Mouse (Mus musculus): ENCODE results near the gene Gstt3. TPM values are rescaled to one million over a fixed set of nuclear protein-coding genes. Genes with fewer than 3 reads are reported as not detected.
A peak's percentile ranks its signal among the peaks of the same experiment; 100 is the strongest.

The Gstt3 gene
- polyA plus RNA-seq, 1 experiment from 2014 or later: 0.42 TPM

- H3K9me3 ChIP-seq: no peaks in the 10 kb centered on the region
- H3K27ac ChIP-seq (replicated peaks): no peak within 1 kb of the TSS
- 3% methylated on average over 18 of the region's 18 CpGs for WGBS
- peaks cover 14% of the 10 kb centered on the region for H3K4me1 ChIP-seq
- H3K4me3 ChIP-seq: peak within 1 kb of the TSS; percentile 45
- peak; percentile 61 for ATAC-seq (replicated peaks)
- peak within 1 kb of the TSS; percentile 28 for H3K9ac ChIP-seq (replicated peaks)
- H3K27me3 ChIP-seq: no peaks in the 10 kb centered on the region; the same call in 1 of the 2 replicates
- no peaks in the 10 kb centered on the region for H3K36me3 ChIP-seq
- peak within 1 kb of the TSS; percentile 84 for H3K4me2 ChIP-seq (replicated peaks)
These were observed 17.0 kb upstream of the Gstt3 start, which contains the start of gene Gstt1 for GRCm38 (mm10) chr10:75798176-75798696. Gene Gstt1, minus strand, starts transcription at chr10:75798584.

GRCm38 (mm10) chr10:75797619-75798175 lies 16.5 kb upstream of the Gstt3 start:
- no peaks in the 10 kb centered on the region for H3K9me3 ChIP-seq
- peak overlapping the region; percentile 45 for H3K4me3 ChIP-seq
- H3K27me3 ChIP-seq: no peaks in the 10 kb centered on the region; the same call in 1 of the 2 replicates
- H3K9ac ChIP-seq (replicated peaks): peak overlapping the region; percentile 28
- peak; percentile 74 for ATAC-seq (replicated peaks)
- no peaks in the 10 kb centered on the region for H3K36me3 ChIP-seq
- H3K4me2 ChIP-seq (replicated peaks): peak overlapping the region; percentile 84
- no peak overlapping the region for H3K27ac ChIP-seq (replicated peaks)
- WGBS: 3% methylated on average over 12 of the region's 12 CpGs
- H3K4me1 ChIP-seq: peaks cover 14% of the 10 kb centered on the region

GRCm38 (mm10) chr10:75796731-75797516 lies 15.7 kb upstream of the Gstt3 start:
- H3K36me3 ChIP-seq: no peaks in the 10 kb centered on the region
- H3K4me1 ChIP-seq: peaks cover 14% of the 10 kb centered on the region
- WGBS: 45% methylated on average over 11 of the region's 11 CpGs
- peak overlapping the region; percentile 45 for H3K4me3 ChIP-seq
- H3K4me2 ChIP-seq (replicated peaks): peak overlapping the region; percentile 84
- no peak overlapping the region for H3K9ac ChIP-seq (replicated peaks)
- no peaks in the 10 kb centered on the region; the same call in 1 of the 2 replicates for H3K27me3 ChIP-seq
- H3K9me3 ChIP-seq: no peaks in the 10 kb centered on the region
- no peak for ATAC-seq (replicated peaks)
- no peak overlapping the region for H3K27ac ChIP-seq (replicated peaks)

- ATAC-seq (replicated peaks): no peak
- H3K9me3 ChIP-seq: no peaks in the 10 kb centered on the region
- peaks cover 14% of the 10 kb centered on the region for H3K4me1 ChIP-seq
- H3K27ac ChIP-seq (replicated peaks): no peak overlapping the region
- H3K9ac ChIP-seq (replicated peaks): no peak overlapping the region
- no peak overlapping the region for H3K4me3 ChIP-seq
- H3K36me3 ChIP-seq: no peaks in the 10 kb centered on the region
- 26% methylated on average over 3 of the region's 3 CpGs for WGBS
- H3K27me3 ChIP-seq: no peaks in the 10 kb centered on the region; the same call in 1 of the 2 replicates
- H3K4me2 ChIP-seq (replicated peaks): no peak overlapping the region
These were observed 13.7 kb upstream of the Gstt3 start for GRCm38 (mm10) chr10:75794880-75795279.

- Histone ChIP-seq H3K27me3 (no peaks in the 10 kb centered on the region), H3K9me3 (no peaks in the 10 kb centered on the region), H3K9ac (replicated peaks) (no peak overlapping the region), H3K4me1 (no peaks in the 10 kb centered on the region), H3K36me3 (no peaks in the 10 kb centered on the region), H3K4me3 (no peak overlapping the region), H3K27ac (replicated peaks) (no peak overlapping the region), H3K4me2 (replicated peaks) (no peak overlapping the region)
- WGBS: 24% methylated on average over 7 of the region's 7 CpGs
- no peak for ATAC-seq (replicated peaks)
These were observed 9.6 kb upstream of the Gstt3 start for GRCm38 (mm10) chr10:75790773-75791172.

GRCm38 (mm10) chr10:75789841-75790240 lies 8.6 kb upstream of the Gstt3 start:
- H3K27me3 ChIP-seq: no peaks in the 10 kb centered on the region
- H3K9me3 ChIP-seq: no peaks in the 10 kb centered on the region
- H3K4me2 ChIP-seq (replicated peaks): no peak overlapping the region
- no peak for ATAC-seq (replicated peaks)
- no peaks in the 10 kb centered on the region for H3K36me3 ChIP-seq
- H3K4me3 ChIP-seq: no peak overlapping the region
- 97% methylated on average over 5 of the region's 5 CpGs for WGBS
- no peak overlapping the region for H3K9ac ChIP-seq (replicated peaks)
- H3K27ac ChIP-seq (replicated peaks): no peak overlapping the region
- no peaks in the 10 kb centered on the region for H3K4me1 ChIP-seq

GRCm38 (mm10) chr10:75789081-75789735 lies 8.0 kb upstream of the Gstt3 start:
- no peak overlapping the region for H3K4me2 ChIP-seq (replicated peaks)
- no peaks in the 10 kb centered on the region for H3K9me3 ChIP-seq
- H3K4me3 ChIP-seq: no peak overlapping the region
- 78% methylated on average over 6 of the region's 6 CpGs for WGBS
- no peaks in the 10 kb centered on the region for H3K27me3 ChIP-seq
- no peak for ATAC-seq (replicated peaks)
- no peaks in the 10 kb centered on the region for H3K36me3 ChIP-seq
- no peaks in the 10 kb centered on the region for H3K4me1 ChIP-seq
- no peak overlapping the region for H3K9ac ChIP-seq (replicated peaks)
- H3K27ac ChIP-seq (replicated peaks): no peak overlapping the region

- ATAC-seq (replicated peaks): no peak
- Histone ChIP-seq H3K4me3 (no peak overlapping the region), H3K27me3 (no peaks in the 10 kb centered on the region), H3K9ac (replicated peaks) (no peak overlapping the region), H3K4me1 (no peaks in the 10 kb centered on the region), H3K9me3 (no peaks in the 10 kb centered on the region), H3K4me2 (replicated peaks) (no peak overlapping the region), H3K36me3 (no peaks in the 10 kb centered on the region), H3K27ac (replicated peaks) (no peak overlapping the region)
- WGBS: 95% methylated on average over 8 of the region's 8 CpGs
These were observed 7.1 kb upstream of the Gstt3 start for GRCm38 (mm10) chr10:75788277-75788676.

GRCm38 (mm10) chr10:75785442-75785841 lies 4.2 kb upstream of the Gstt3 start:
- Histone ChIP-seq H3K4me2 (replicated peaks) (no peak overlapping the region), H3K27me3 (peaks cover 6% of the 10 kb centered on the region; the same call in 1 of the 2 replicates), H3K9me3 (no peaks in the 10 kb centered on the region), H3K4me3 (no peak overlapping the region), H3K9ac (replicated peaks) (no peak overlapping the region), H3K36me3 (no peaks in the 10 kb centered on the region), H3K4me1 (peaks cover 8% of the 10 kb centered on the region), H3K27ac (replicated peaks) (no peak overlapping the region)
- 78% methylated on average over 1 of the region's 1 CpGs for WGBS
- no peak for ATAC-seq (replicated peaks)

- Histone ChIP-seq H3K27me3 (peaks cover 22% of the 10 kb centered on the region), H3K9ac (replicated peaks) (no peak overlapping the region), H3K27ac (replicated peaks) (no peak overlapping the region), H3K4me1 (peaks cover 9% of the 10 kb centered on the region), H3K4me2 (replicated peaks) (no peak overlapping the region), H3K36me3 (no peaks in the 10 kb centered on the region), H3K4me3 (no peak overlapping the region), H3K9me3 (0 out of 2 replicates have a peak, but pooled peaks cover 3% of the 10 kb centered on the region)
- 37% methylated on average over 15 of the region's 15 CpGs for whole genome bisulfite sequencing
- no peak for ATAC-seq (replicated peaks)
These were observed 1.7 kb downstream of the Gstt3 start for GRCm38 (mm10) chr10:75779206-75780174.

GRCm38 (mm10) chr10:75777885-75778284 lies 3.3 kb downstream of the Gstt3 start:
- no peaks in the 10 kb centered on the region for H3K36me3 ChIP-seq
- no peak overlapping the region for H3K4me2 ChIP-seq (replicated peaks)
- no peak overlapping the region for H3K4me3 ChIP-seq
- no peak overlapping the region for H3K9ac ChIP-seq (replicated peaks)
- 79% methylated on average over 2 of the region's 2 CpGs for WGBS
- H3K27ac ChIP-seq (replicated peaks): no peak overlapping the region
- H3K27me3 ChIP-seq: peaks cover 22% of the 10 kb centered on the region
- H3K4me1 ChIP-seq: peaks cover 15% of the 10 kb centered on the region
- ATAC-seq (replicated peaks): no peak
- 0 out of 2 replicates have a peak, but pooled peaks cover 3% of the 10 kb centered on the region for H3K9me3 ChIP-seq

Data from forebrain, embryonic 15.5 days (tissue).